Mouse (Mus musculus) liver, embryonic 13.5 days (tissue): Measurements from ENCODE around the gene Pycr1. TPM values are rescaled to one million over a fixed set of nuclear protein-coding genes. Genes with fewer than 3 reads are reported as not detected.
"Not testable (repeated sequence)": the region's sequence is repeated elsewhere in the genome, so short reads cannot be mapped to it uniquely, and the experiment has no call there.

Experiments
- ATAC-seq: fragments of 200-750 bp; cut with Nextera tagmentation; 2 replicates; pipeline ENCODE4 v1.8.0; 2017; ENCODE audit warnings: low read depth, mild to moderate bottlenecking, moderate number of reproducible peaks, moderate library complexity
- DNase-seq: peaks from one replicate; pipeline ENCODE4 v3.0.0; 2022
- H3K27ac ChIP-seq: fragments of 300-500 bp; sonication (generic); 2 replicates; pipeline ENCODE4 v1.5.1; 2015; ENCODE audit warnings: moderate library complexity, mild to moderate bottlenecking, inconsistent platforms
- H3K27me3 ChIP-seq: fragments of 300-500 bp; sonication (generic); 2 replicates; pipeline ENCODE4 v1.6.1; 2015; ENCODE audit warnings: mild to moderate bottlenecking, inconsistent platforms
- H3K36me3 ChIP-seq: fragments of 300-500 bp; sonication (generic); 2 replicates; pipeline ENCODE4 v1.6.1; 2015; ENCODE audit warnings: mild to moderate bottlenecking, inconsistent platforms
- H3K4me1 ChIP-seq: fragments of 300-500 bp; sonication (generic); replicated peaks from 2 replicates; pipeline ENCODE4 v1.6.1; 2015; ENCODE audit warnings: inconsistent platforms
- H3K4me2 ChIP-seq: fragments of 300-500 bp; sonication (generic); 2 replicates; pipeline ENCODE4 v1.6.1; 2015; ENCODE audit warnings: inconsistent platforms, mild to moderate bottlenecking, moderate library complexity
- H3K4me3 ChIP-seq: fragments of 300-500 bp; sonication (generic); replicated peaks from 2 replicates; pipeline ENCODE4 v1.5.1; 2015; ENCODE audit warnings: mild to moderate bottlenecking, inconsistent platforms
- H3K9ac ChIP-seq: fragments of 300-500 bp; sonication (generic); 2 replicates; pipeline ENCODE4 v1.6.1; 2015; ENCODE audit warnings: mild to moderate bottlenecking, inconsistent platforms
- H3K9me3 ChIP-seq: fragments of 300-500 bp; sonication (generic); replicated peaks from 2 replicates; pipeline ENCODE4 v1.6.1; 2016; ENCODE audit warnings: inconsistent platforms
- WGBS: fragments of 180-500 bp; shearing (Covaris S2); methylation state at CpG from one replicate; pipeline ENCODE4 v1.1.7; 2015; ENCODE audit not compliant: insufficient replicate concordance; 5-methylcytosine and 5-hydroxymethylcytosine counted together
- polyA plus RNA-seq: library from polyadenylated mRNA; unstranded; fragments of >200 nt; fragmentation: Nextera tagmentation; extraction: Ambion mirVana; gene quantifications from 2 replicates; pipeline ENCODE4 v1.2.1, GENCODE M21; 2015

Gene Pycr1
- polyA plus RNA-seq: 6.0 and 6.9 TPM in 2 replicates

GRCm38 (mm10) chr11:120643601-120643987, at the start of gene Pycr1:
Gene Pycr1 (minus strand): TSS chr11:120643769.
- H3K9me3 ChIP-seq: no peaks in the 10 kb centered on the region
- H3K27me3 ChIP-seq: peaks cover 42% of the 10 kb centered on the region
- peak within 1 kb of the TSS; percentile 74 for H3K9ac ChIP-seq
- WGBS: under 1% methylated on average over 15 of the region's 15 CpGs
- H3K4me3 ChIP-seq: peak within 1 kb of the TSS; percentile 52
- ATAC-seq (peak; percentile 99), DNase-seq (peak; percentile 96)
- H3K4me2 ChIP-seq: peak within 1 kb of the TSS; percentile 88
- H3K27ac ChIP-seq: peak within 1 kb of the TSS; percentile 31; the same call in 1 of the 2 replicates
- no peaks in the 10 kb centered on the region for H3K36me3 ChIP-seq
- H3K4me1 ChIP-seq: peaks cover 35% of the 10 kb centered on the region

- Histone ChIP-seq H3K4me3 (no peak overlapping the region), H3K27me3 (no peaks in the 10 kb centered on the region), H3K4me2 (no peak overlapping the region), H3K4me1 (0 out of 2 replicates have a peak, but pooled peaks cover 13% of the 10 kb centered on the region), H3K27ac (no peak overlapping the region), H3K9me3 (0 out of 2 replicates have a peak, but pooled peaks cover 4% of the 10 kb centered on the region), H3K36me3 (peaks cover 43% of the 10 kb centered on the region), H3K9ac (no peak overlapping the region)
- no peak for DNase-seq
- no peak for ATAC-seq
- 86% methylated on average over 4 of the region's 4 CpGs for WGBS
These were observed 49.0 kb upstream of the Pycr1 start for GRCm38 (mm10) chr11:120692471-120693011.

- no peaks in the 10 kb centered on the region for H3K27me3 ChIP-seq
- H3K4me3 ChIP-seq: no peak overlapping the region
- ATAC-seq (no peak), DNase-seq (no peak)
- H3K9me3 ChIP-seq: no peaks in the 10 kb centered on the region
- H3K4me2 ChIP-seq: no peak overlapping the region
- peaks cover 43% of the 10 kb centered on the region for H3K36me3 ChIP-seq
- H3K9ac ChIP-seq: no peak overlapping the region
- 0 out of 2 replicates have a peak, but pooled peaks cover 3% of the 10 kb centered on the region for H3K4me1 ChIP-seq
- H3K27ac ChIP-seq: no peak overlapping the region
- 50% methylated on average over 3 of the region's 3 CpGs for WGBS
These were observed 45.8 kb upstream of the Pycr1 start for GRCm38 (mm10) chr11:120689365-120689764.

DNA sequence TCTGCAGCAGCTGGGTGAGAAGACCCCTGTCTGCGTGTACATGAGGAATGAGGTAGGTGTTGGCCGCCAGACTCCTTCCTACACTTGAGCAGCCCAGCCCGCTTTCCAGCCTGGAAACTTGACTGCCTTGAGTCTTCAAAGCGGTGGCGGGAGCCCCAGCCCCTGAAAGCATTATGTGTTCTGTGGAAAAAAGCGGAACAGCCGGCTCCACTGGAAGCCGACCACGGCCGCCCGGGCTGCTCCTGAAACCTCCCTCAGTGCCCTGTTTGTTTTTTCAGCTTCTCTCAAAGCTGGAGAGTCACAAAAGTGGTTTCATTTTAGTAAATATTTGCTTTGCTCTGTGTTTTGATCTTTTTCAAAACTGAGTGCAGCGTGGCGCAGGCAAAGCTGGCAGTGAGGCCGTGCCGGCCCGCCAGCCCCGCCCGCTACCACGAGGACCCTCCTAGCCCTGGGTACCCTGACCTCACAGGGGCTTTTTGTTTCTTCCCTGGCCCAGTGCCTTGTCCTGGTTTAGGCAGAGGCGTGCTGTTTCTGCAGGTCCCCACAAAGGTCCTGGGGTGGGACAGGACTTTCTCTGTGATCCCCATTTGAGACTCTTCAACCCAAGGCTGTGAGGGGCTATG, 43.2 kb upstream of the Pycr1 start:
- Histone ChIP-seq H3K9ac (no peak overlapping the region), H3K27me3 (no peaks in the 10 kb centered on the region), H3K4me2 (no peak overlapping the region), H3K27ac (no peak overlapping the region), H3K36me3 (peaks cover 43% of the 10 kb centered on the region), H3K4me3 (no peak overlapping the region), H3K9me3 (no peaks in the 10 kb centered on the region), H3K4me1 (0 out of 2 replicates have a peak, but pooled peaks cover 3% of the 10 kb centered on the region)
- WGBS: 82% methylated on average over 20 of the region's 20 CpGs
- DNase-seq: no peak
- no peak for ATAC-seq

DNA sequence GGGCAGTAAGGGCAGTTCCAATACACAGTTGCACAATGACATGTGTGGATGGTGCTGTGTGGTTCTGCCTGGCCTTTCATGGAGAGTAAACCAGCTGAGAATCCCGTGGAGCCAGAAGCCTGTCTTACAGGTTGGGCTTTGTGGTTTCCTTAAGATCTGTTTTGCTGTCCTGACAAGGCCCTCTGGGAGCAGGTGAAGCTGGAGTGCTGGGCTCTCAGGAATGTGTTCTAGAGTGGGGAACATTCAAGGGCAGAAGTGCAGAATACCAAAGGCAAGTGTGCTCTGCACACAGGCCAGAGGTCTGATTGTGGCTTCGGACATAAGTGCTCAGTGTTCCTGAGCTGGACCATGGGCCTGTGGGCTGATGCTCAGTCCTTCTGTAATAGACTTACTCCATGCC, 41.1 kb upstream of the Pycr1 start:
- H3K36me3 ChIP-seq: peaks cover 52% of the 10 kb centered on the region
- no peak for ATAC-seq

DNA sequence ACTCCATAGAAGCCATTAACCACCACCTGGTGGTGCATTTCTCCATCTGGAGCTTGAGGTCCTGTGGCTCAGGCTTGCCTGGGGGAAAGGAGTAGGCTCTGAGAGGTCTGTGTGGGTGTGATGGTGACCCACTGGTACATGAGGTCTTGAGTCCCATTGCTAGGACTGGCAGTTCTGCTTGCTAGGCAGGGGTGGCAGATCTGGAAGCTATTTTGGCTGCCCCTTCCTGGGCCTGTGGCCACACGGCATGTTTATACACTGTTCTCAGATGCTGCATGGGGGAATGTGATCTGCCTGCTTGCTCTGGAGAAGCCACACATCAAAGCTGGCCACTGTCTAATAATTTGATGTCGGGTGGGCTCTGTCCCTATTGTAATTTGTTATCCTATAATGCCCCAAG, 40.5 kb upstream of the Pycr1 start:
- Histone ChIP-seq H3K27me3 (no peaks in the 10 kb centered on the region), H3K4me2 (no peak overlapping the region), H3K36me3 (peaks cover 52% of the 10 kb centered on the region), H3K4me1 (no peaks in the 10 kb centered on the region), H3K4me3 (no peak overlapping the region), H3K9ac (no peak overlapping the region), H3K27ac (no peak overlapping the region), H3K9me3 (no peaks in the 10 kb centered on the region)
- WGBS: 56% methylated on average over 2 of the region's 2 CpGs
- ATAC-seq: no peak
- no peak for DNase-seq

More for the DNA sequence above, 41.1 kb upstream of the Pycr1 start:
- Histone ChIP-seq H3K27ac (no peak overlapping the region), H3K4me1 (no peaks in the 10 kb centered on the region), H3K4me2 (no peak overlapping the region), H3K4me3 (no peak overlapping the region), H3K27me3 (no peaks in the 10 kb centered on the region), H3K9me3 (no peaks in the 10 kb centered on the region), H3K9ac (no peak overlapping the region)
- WGBS: 72% methylated on average over 2 of the region's 2 CpGs
- DNase-seq: no peak

DNA sequence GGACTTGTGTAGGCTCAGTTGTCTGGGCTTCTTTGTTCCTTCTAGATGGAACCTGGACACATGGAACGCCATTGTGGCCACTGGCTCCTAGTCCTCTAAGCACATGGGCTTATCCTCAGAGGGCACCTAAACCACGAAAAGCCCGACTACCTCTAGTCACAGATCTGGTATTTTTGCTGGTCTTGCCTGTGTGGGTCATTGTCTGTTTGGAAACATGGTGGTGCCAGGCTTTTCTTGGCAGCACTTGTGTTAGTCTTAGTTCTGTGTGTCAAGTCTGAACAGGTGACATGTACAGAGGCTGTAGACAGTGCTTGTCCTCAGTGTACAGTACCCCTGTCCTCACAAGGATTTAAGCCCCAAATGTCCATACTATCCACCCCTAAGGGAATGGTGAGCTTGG, 40.0 kb upstream of the Pycr1 start:
- 66% methylated on average over 3 of the region's 3 CpGs for WGBS
- Histone ChIP-seq H3K9me3 (no peaks in the 10 kb centered on the region), H3K36me3 (peaks cover 52% of the 10 kb centered on the region), H3K9ac (no peak overlapping the region), H3K27ac (no peak overlapping the region), H3K4me3 (no peak overlapping the region), H3K27me3 (no peaks in the 10 kb centered on the region), H3K4me1 (no peaks in the 10 kb centered on the region), H3K4me2 (no peak overlapping the region)
- ATAC-seq (no peak), DNase-seq (no peak)

DNA sequence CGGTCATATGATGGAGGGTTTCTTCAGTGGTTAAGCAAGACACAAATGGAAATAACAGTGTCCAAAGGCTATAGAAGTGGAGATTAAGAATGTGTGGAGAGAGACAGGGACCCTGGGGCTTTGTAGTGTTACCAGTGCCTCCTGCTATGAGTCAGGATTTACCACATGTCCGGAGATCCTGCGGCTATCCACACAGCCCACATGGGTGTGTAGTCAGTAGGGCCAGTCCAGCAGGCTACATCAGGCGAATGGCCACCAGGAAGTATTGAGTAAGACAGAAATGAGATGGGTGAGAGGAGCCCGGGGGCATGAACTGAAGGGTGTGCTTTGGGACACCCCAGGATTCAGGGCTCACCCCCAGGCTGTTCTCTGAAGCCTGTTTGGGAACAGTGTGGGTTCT, 39.1 kb upstream of the Pycr1 start:
- WGBS: 85% methylated on average over 5 of the region's 5 CpGs
- Histone ChIP-seq H3K4me1 (no peaks in the 10 kb centered on the region), H3K9me3 (no peaks in the 10 kb centered on the region), H3K9ac (no peak overlapping the region), H3K27ac (no peak overlapping the region), H3K4me2 (no peak overlapping the region), H3K4me3 (no peak overlapping the region), H3K36me3 (peaks cover 53% of the 10 kb centered on the region), H3K27me3 (no peaks in the 10 kb centered on the region)
- ATAC-seq (no peak), DNase-seq (no peak)

GRCm38 (mm10) chr11:120679909-120680308, 36.3 kb upstream of the Pycr1 start:
- ATAC-seq (peak; percentile 47), DNase-seq (no peak)
- WGBS: 68% methylated on average over 3 of the region's 3 CpGs
- Histone ChIP-seq H3K9ac (no peak overlapping the region), H3K9me3 (no peaks in the 10 kb centered on the region), H3K4me2 (no peak overlapping the region), H3K4me3 (no peak overlapping the region), H3K4me1 (peaks cover 22% of the 10 kb centered on the region), H3K27ac (no peak overlapping the region), H3K36me3 (peaks cover 46% of the 10 kb centered on the region), H3K27me3 (no peaks in the 10 kb centered on the region)

GRCm38 (mm10) chr11:120676951-120677350, 33.4 kb upstream of the Pycr1 start:
- Histone ChIP-seq H3K4me2 (no peak overlapping the region), H3K9me3 (no peaks in the 10 kb centered on the region), H3K36me3 (peaks cover 46% of the 10 kb centered on the region), H3K27ac (no peak overlapping the region), H3K27me3 (no peaks in the 10 kb centered on the region), H3K4me1 (peaks cover 45% of the 10 kb centered on the region), H3K9ac (no peak overlapping the region), H3K4me3 (no peak overlapping the region)
- ATAC-seq (no peak), DNase-seq (no peak)
- 77% methylated on average over 4 of the region's 4 CpGs for WGBS

DNA sequence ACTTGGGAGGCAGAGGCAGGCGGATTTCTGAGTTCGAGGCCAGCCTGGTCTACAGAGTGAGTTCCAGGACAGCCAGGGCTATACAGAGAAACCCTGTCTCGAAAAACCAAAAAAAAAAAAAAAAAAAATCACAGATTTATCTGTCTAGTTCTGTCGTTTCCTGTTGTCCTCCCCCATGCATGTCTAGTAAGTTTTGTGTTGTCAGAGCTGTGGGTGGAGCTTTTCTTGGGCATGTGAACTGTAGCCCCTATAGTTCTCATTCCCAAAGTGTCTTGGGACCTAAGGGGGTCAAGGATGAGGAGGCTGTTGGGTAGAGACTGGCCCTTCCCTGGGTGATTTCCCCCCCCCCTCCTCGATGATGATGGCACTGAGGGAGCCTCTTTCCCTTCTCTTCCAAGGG, 32.3 kb upstream of the Pycr1 start:
- not testable (repeated sequence) for H3K27ac ChIP-seq, H3K4me2 ChIP-seq, ATAC-seq, H3K9ac ChIP-seq, DNase-seq, H3K9me3 ChIP-seq, H3K27me3 ChIP-seq, H3K4me3 ChIP-seq
- H3K4me1 ChIP-seq: peaks cover 46% of the 10 kb centered on the region
- 50% methylated on average over 5 of the region's 5 CpGs for WGBS
- H3K36me3 ChIP-seq: peaks cover 41% of the 10 kb centered on the region
